Comparison of ENCODE assay signal across 14 mouse cellular contexts in the genomic region with DNA sequence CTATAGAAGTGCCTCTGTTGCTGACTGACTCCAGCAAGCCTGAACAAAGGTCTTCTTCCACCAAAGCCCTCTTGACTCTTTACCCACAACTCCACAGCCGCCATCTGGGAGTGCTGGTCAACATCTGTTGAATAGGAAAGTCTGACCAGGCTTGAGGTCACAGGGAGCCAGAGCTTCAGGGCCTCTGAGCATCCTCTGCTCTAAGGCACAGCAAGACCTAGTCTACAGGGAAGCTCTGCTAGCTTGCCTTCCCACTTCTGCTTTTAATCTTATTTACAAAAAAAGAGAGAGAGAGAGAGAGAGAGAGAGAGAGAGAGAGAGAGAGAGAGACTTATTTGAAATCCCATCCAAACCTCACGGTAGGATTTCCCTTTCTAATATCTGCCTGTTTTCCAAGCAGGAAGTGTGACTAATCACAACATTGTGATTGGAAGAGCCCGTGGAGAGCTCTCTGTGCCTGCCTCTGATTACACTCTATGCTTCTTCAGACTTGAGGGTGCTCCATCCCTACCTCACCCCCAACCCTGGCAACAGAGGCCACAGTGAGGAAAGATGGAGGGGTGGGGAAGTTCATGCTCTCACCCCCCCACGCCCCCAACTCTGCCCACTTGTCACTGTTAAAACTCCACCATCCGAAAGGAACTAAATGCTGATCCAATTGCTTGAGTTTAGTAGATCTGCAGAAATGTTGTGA.
DNase-seq lines count a peak whose midpoint lies in the region; ATAC-seq lines count a peak whose summit lies in the region.
"Had no signal": no experiment of that assay in that cellular context is flagged by ENCODE, and none has a peak within 500 bp of the region (broad histone marks: within the 10 kb centered on the region; RNA-seq: fewer than 3 reads in every experiment).

No protein-coding gene starts in this region.

- no peaks in the 10 kb centered on the region for H3K27me3 ChIP-seq in heart, embryonic 10.5 days (ENCODE audit: insufficient read depth, poor library complexity, severe bottlenecking)
- H3K27me3 ChIP-seq in liver, embryonic 15.5 days = no peaks in the 10 kb centered on the region
- H3K27me3 ChIP-seq: hindbrain, embryonic 13.5 days had no signal

- H3K4me3 ChIP-seq in heart, embryonic 10.5 days = no peak overlapping the region
- H3K4me3 ChIP-seq in liver, embryonic 15.5 days (replicated peaks) = no peak overlapping the region
- H3K4me3 ChIP-seq: hindbrain, embryonic 13.5 days had no signal

- H3K27ac ChIP-seq in heart, embryonic 10.5 days = no peak overlapping the region
- H3K27ac ChIP-seq in liver, embryonic 15.5 days (replicated peaks) = peak overlapping the region; percentile 51
- H3K27ac ChIP-seq: hindbrain, embryonic 13.5 days had no signal

- H3K9ac ChIP-seq in liver, embryonic 15.5 days = no peak overlapping the region
- H3K9ac ChIP-seq: hindbrain, embryonic 13.5 days had no signal

- H3K36me3 ChIP-seq in heart, embryonic 10.5 days = no peaks in the 10 kb centered on the region
- no peaks in the 10 kb centered on the region for H3K36me3 ChIP-seq in liver, embryonic 15.5 days (replicated peaks)
- H3K36me3 ChIP-seq: hindbrain, embryonic 13.5 days had no signal

- intact Hi-C loops in heart, postnatal 25 days (cut with DNase I) = no loop called here

- H3K4me2 ChIP-seq in liver, embryonic 15.5 days = no peak overlapping the region
- H3K4me2 ChIP-seq: hindbrain, embryonic 13.5 days had no signal

- peaks cover 18% of the 10 kb centered on the region for H3K4me1 ChIP-seq in heart, embryonic 10.5 days
- H3K4me1 ChIP-seq in liver, embryonic 15.5 days (replicated peaks) = peaks cover 4% of the 10 kb centered on the region; the same call in 1 of the 2 replicates

- peak; percentile 81 for ATAC-seq in granulocyte monocyte progenitor cell, adult 5-6 weeks (replicated peaks; ENCODE audit: poor library complexity, severe bottlenecking)
- ATAC-seq in liver, embryonic 15.5 days (ENCODE audit: insufficient read depth) = no peak
- ATAC-seq: CD4-positive, CD25-positive, alpha-beta regulatory T cell, adult 4 months; forebrain, embryonic 14.5 days had no signal

- WGBS in heart, embryonic 10.5 days = 52% methylated on average over 5 of the region's 5 CpGs
- WGBS in liver, embryonic 15.5 days (ENCODE audit: insufficient replicate concordance) = 30% methylated on average over 5 of the region's 5 CpGs

- no peaks in the 10 kb centered on the region for H3K9me3 ChIP-seq in heart, embryonic 10.5 days
- no peaks in the 10 kb centered on the region for H3K9me3 ChIP-seq in liver, embryonic 15.5 days (replicated peaks)
- H3K9me3 ChIP-seq: hindbrain, embryonic 13.5 days had no signal

- DNase-seq in heart, embryonic 10.5 days (ENCODE audit: low spot score) = peak; percentile 59
- no peak for DNase-seq in heart, postnatal 25 days (ENCODE audit: low spot score)
- peak; percentile 4 to 26 for DNase-seq in B cell, adult 2 months
- DNase-seq in right cerebral cortex, postnatal 36 days (ENCODE audit: low spot score in 2 of 2) = no peak
- no peak for DNase-seq in yolk sac, embryonic 10.5 days (ENCODE audit: low spot score)
- no peak for DNase-seq in left cerebral cortex, adult 18-20 months (ENCODE audit: low spot score in 2 of 2)
- DNase-seq: adrenal gland, postnatal 10 days; layer of hippocampus, adult 9-11 months; thymus, adult 2 months had no signal

Comparison
In these comparisons a context has a peak if more than half of its experiments do, and no peak if none do; other contexts are left out.
1. DNase-seq: peak in heart, embryonic 10.5 days (single experiment) and B cell, adult 2 months (2 of 2); none in heart, postnatal 25 days (single experiment), right cerebral cortex, postnatal 36 days (0 of 2), yolk sac, embryonic 10.5 days (single experiment) and left cerebral cortex, adult 18-20 months (0 of 2).